Mouse (Mus musculus): Measurements from ENCODE around the gene Lce6a.

Lce6a gene

DNA sequence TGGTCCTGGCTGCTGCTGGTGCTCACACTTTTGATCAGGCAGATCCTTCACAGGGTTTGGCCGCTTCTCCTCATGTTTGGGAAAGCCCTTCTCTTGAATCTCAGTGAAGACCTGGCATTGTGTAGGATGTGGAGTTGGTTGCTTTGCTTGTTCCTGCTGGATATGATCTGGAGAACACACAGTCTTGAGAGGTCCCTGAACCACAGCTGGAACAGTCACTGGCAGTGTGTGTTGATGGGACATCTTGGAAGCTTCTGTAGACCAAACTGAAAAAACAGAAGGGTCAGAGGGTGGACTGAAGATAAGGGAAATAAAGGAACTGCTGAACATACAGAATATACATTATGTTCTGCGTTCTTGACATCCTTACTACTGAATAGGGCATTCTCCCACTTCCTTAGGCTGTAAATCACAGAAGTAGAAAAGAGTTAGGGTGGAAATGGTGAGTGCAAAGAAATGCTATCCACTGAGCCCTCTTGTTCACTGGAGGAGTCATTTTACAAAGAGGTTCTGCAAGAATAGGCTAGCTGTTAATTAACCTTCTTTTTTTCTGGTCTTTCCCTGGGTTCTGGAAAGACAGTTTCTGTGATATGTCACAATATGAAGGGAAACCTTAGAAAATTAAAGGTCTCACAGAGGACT, 48.8 kb downstream of the Lce6a start:
- DNase-seq (ENCODE audit: extremely low read depth, low read depth) = no peak

All from MEL-GATA-1-ER (cell line).